Mouse (Mus musculus) left cerebral cortex, postnatal 25 days (tissue): ENCODE results near the gene Cdc42se1. TPM values are rescaled to one million over a fixed set of nuclear protein-coding genes. Genes with fewer than 3 reads are reported as not detected.

Source experiments
- DNase-seq, 2 experiments: peaks; one replicate each; pipeline ENCODE4 v3.0.0; 2022; ENCODE audit warnings: low spot score in 2 of 2, mixed read lengths in 1 of 2
- intact Hi-C: fragments of 180-260 bp; cut with DNase I; formaldehyde crosslinking; loops from one replicate; pipeline ENCODE4 v1.15.1; 2025
- total RNA-seq, 2 experiments: library from RNA; stranded (reverse); gene quantifications; 2 replicates each; pipeline ENCODE4 v1.2.3; 2021

The Cdc42se1 gene
- total RNA-seq, 2 experiments from 2014 or later, result 60.0 TPM

GRCm38 (mm10) chr3:95217255-95218134 lies 11.0 kb upstream of the Cdc42se1 start, which contains the start of gene Gabpb2:
Gene Gabpb2 (minus strand): TSS chr3:95217916.
- DNase-seq, result peak; percentile 88 to 90
- intact Hi-C loops, result loop anchor here (1.0 to 10.0 kb wide), 3 partner anchors 10 to 75 kb away; partner anchors contain the start of gene Tnfaip8l2

- intact Hi-C loops, result loop anchor here (5.0 to 10.0 kb wide), 2 partner anchors 46 to 76 kb away; partner anchors contain the start of gene Tnfaip8l2
- DNase-seq, result no peak
Measured at GRCm38 (mm10) chr3:95218466-95219137, 9.9 kb upstream of the Cdc42se1 start.

- intact Hi-C loops, result no loop called here
- DNase-seq, result no peak
Measured at GRCm38 (mm10) chr3:95223041-95223440, 5.5 kb upstream of the Cdc42se1 start.

- DNase-seq, result no peak
- intact Hi-C loops, result no loop called here
Measured at GRCm38 (mm10) chr3:95224295-95224694, 4.2 kb upstream of the Cdc42se1 start.

GRCm38 (mm10) chr3:95227214-95227613 lies 1.3 kb upstream of the Cdc42se1 start:
- no peak for DNase-seq
- intact Hi-C loops, result loop anchor here (1.0 to 5.0 kb wide), 2 partner anchors 10 to 55 kb away; partner anchors contain the start of genes Gabpb2, Mindy1 and Prune1

- intact Hi-C loops, result loop anchor here (5.0 kb wide), 1 partner anchor 53 kb away; the partner anchor contains the start of genes Mindy1 and Prune1
- DNase-seq, result peak; percentile 67 to 87
Measured at GRCm38 (mm10) chr3:95228894-95229780, 605 bp downstream of the Cdc42se1 start.

GRCm38 (mm10) chr3:95229781-95230494 lies 1.4 kb downstream of the Cdc42se1 start:
- intact Hi-C loops, result loop anchor here (5.0 kb wide), 1 partner anchor 52 kb away; the partner anchor contains the start of genes Mindy1 and Prune1

GRCm38 (mm10) chr3:95230495-95231297 lies 2.2 kb downstream of the Cdc42se1 start:
- intact Hi-C loops, result no loop called here
- no peak for DNase-seq

More at GRCm38 (mm10) chr3:95229781-95230494, 1.4 kb downstream of the Cdc42se1 start:
- DNase-seq, result peak; percentile 51 to 56

GRCm38 (mm10) chr3:95231298-95232221 lies 3.0 kb downstream of the Cdc42se1 start, which contains the start of gene Mllt11:
Gene Mllt11 (minus strand): TSS chr3:95232171.
- DNase-seq, result no peak
- intact Hi-C loops, result no loop called here

GRCm38 (mm10) chr3:95232771-95233170 lies 4.2 kb downstream of the Cdc42se1 start:
- no peak for DNase-seq
- intact Hi-C loops, result no loop called here

- intact Hi-C loops, result no loop called here
- DNase-seq, result no peak
Measured at GRCm38 (mm10) chr3:95233303-95233980, 4.9 kb downstream of the Cdc42se1 start.

- intact Hi-C loops, result no loop called here
- DNase-seq, result no peak
Measured at GRCm38 (mm10) chr3:95235386-95236301, 7.1 kb downstream of the Cdc42se1 start.

- intact Hi-C loops, result no loop called here
- DNase-seq, result no peak
Measured at GRCm38 (mm10) chr3:95237541-95238099, 9.1 kb downstream of the Cdc42se1 start.

- no peak for DNase-seq
- intact Hi-C loops, result no loop called here
Measured at GRCm38 (mm10) chr3:95239022-95239421, 10.5 kb downstream of the Cdc42se1 start.

GRCm38 (mm10) chr3:95239971-95240370 lies 11.4 kb downstream of the Cdc42se1 start:
- intact Hi-C loops, result no loop called here
- DNase-seq, result no peak
